Mouse (Mus musculus) liver, adult 2 months (tissue): ENCODE measurements around the gene Gm20481. TPM values are rescaled to one million over a fixed set of nuclear protein-coding genes. Genes with fewer than 3 reads are reported as not detected.
A peak's percentile ranks its signal among the peaks of the same experiment; 100 is the strongest.
"Not testable (repeated sequence)": the region's sequence is repeated elsewhere in the genome, so short reads cannot be mapped to it uniquely, and the experiment has no call there.

Experiments used
- DNase-seq: peaks from one replicate; pipeline ENCODE4 v3.0.0-alpha.2; 2011; ENCODE audit warnings: low read depth, low spot score; ENCODE audit errors: extremely low read depth
- H3K27ac ChIP-seq: fragments of 200-500 bp; replicated peaks from 2 replicates; pipeline ENCODE4 v1.5.1; 2012; ENCODE audit warnings: low read depth, mild to moderate bottlenecking, control low read depth, inconsistent platforms, low read length; ENCODE audit not compliant: insufficient read depth
- H3K27me3 ChIP-seq: fragments of 200-500 bp; 2 replicates; pipeline ENCODE4 v1.6.1; 2012; ENCODE audit warnings: mild to moderate bottlenecking, moderate library complexity, low read length, inconsistent platforms; ENCODE audit not compliant: control insufficient read depth, insufficient read depth
- H3K36me3 ChIP-seq: fragments of 200-500 bp; 2 replicates; pipeline ENCODE4 v1.6.1; 2012; ENCODE audit warnings: low read length, inconsistent platforms; ENCODE audit not compliant: control insufficient read depth, insufficient read depth
- H3K4me1 ChIP-seq: fragments of 200-500 bp; 2 replicates; pipeline ENCODE4 v1.6.1; 2011; ENCODE audit warnings: low read length; ENCODE audit not compliant: control insufficient read depth, insufficient read depth
- H3K4me3 ChIP-seq: fragments of 200-500 bp; 2 replicates; pipeline ENCODE4 v1.5.1; 2011; ENCODE audit warnings: low read depth, mild to moderate bottlenecking, control low read depth, low read length, moderate library complexity; ENCODE audit not compliant: insufficient read depth
- H3K79me2 ChIP-seq: fragments of 200-500 bp; 2 replicates; pipeline ENCODE4 v1.6.1; 2012; ENCODE audit warnings: inconsistent platforms, mild to moderate bottlenecking, low read length, moderate library complexity; ENCODE audit not compliant: control insufficient read depth, insufficient read depth
- H3K9ac ChIP-seq: fragments of 200-500 bp; 2 replicates; pipeline ENCODE4 v1.6.1; 2012; ENCODE audit warnings: low read depth, mild to moderate bottlenecking, control low read depth, inconsistent platforms, low read length
- CTCF ChIP-seq: fragments of 200-500 bp; IDR thresholded peaks from 2 replicates; pipeline ENCODE4 v1.5.1; 2011; ENCODE audit warnings: low read depth, low read length, control low read depth
- POLR2A ChIP-seq: fragments of 200-500 bp; IDR thresholded peaks from 2 replicates; pipeline ENCODE4 v1.6.1; 2011; ENCODE audit warnings: low read length, control low read depth; ENCODE audit not compliant: insufficient read depth; ENCODE audit errors: extremely low read depth
- WGBS: fragments of 180-500 bp; shearing (Covaris S2); methylation state at CpG from one replicate; pipeline ENCODE4 v1.1.7; 2018; 5-methylcytosine and 5-hydroxymethylcytosine counted together
- polyA plus RNA-seq: library from polyadenylated mRNA; depleted of rRNA; stranded (reverse); fragments of >200 nt; gene quantifications from 2 replicates; pipeline ENCODE4 v1.2.3, GENCODE M21; 2012
- total RNA-seq: library from RNA; depleted of rRNA; stranded (reverse); fragments of >200 nt; gene quantifications from 2 replicates; pipeline ENCODE4 v1.2.3, GENCODE M21; 2014

Gene Gm20481
- total and polyA plus RNA-seq, 2 experiments = not detected

DNA sequence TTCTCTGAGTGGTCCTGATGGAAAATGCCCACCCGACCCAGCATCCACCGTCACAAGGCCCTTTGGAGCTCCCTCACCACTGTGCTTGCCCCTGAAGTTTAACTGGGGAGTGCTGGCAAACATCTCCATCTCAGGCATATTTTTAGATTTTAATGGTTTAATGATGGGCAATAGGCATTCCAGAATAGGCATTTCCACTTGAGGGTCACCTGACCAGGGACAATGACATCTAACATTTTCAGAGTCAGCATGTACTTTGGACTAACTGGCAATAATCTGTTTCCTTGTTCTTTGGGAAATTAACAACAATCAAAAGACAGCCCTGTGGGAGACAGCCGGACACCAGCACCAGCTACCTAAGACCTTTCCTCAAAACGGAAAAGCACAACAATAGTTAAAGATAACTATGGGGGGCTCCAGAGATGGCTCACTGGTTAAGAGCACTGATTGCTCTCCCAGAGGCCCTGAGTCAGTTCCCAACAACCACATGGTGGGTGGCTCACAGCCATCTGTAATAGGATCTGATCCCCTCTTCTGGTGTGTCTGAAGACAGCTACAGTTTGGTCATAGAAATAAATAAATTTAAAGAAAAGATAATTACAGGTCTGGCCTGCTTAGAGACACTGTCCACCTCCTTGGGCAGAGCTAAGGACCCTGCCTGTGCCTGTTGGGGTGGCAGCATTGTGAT, 26.4 kb upstream of the Gm20481 start:
- no peak overlapping the region for H3K4me3 ChIP-seq
- no peak for TF ChIP-seq POLR2A
- no peak for TF ChIP-seq CTCF
- 73% methylated on average over 4 of the region's 4 CpGs for WGBS
- no peaks in the 10 kb centered on the region for H3K36me3 ChIP-seq
- no peaks in the 10 kb centered on the region for H3K79me2 ChIP-seq
- H3K9ac ChIP-seq = no peak overlapping the region
- no peak overlapping the region for H3K27ac ChIP-seq
- H3K4me1 ChIP-seq = peaks cover 3% of the 10 kb centered on the region; the same call in 1 of the 2 replicates
- no peaks in the 10 kb centered on the region for H3K27me3 ChIP-seq
- peak; percentile 79 for DNase-seq

- Histone ChIP-seq H3K27ac (no peak overlapping the region), H3K4me3 (no peak overlapping the region), H3K9ac (no peak overlapping the region), H3K36me3 (0 out of 2 replicates have a peak, but pooled peaks cover under 1% of the 10 kb centered on the region), H3K27me3 (no peaks in the 10 kb centered on the region), H3K4me1 (peaks cover 3% of the 10 kb centered on the region; the same call in 1 of the 2 replicates), H3K79me2 (no peaks in the 10 kb centered on the region)
- DNase-seq = no peak
- TF ChIP-seq CTCF (no peak), POLR2A (no peak)
Measured at GRCm38 (mm10) chr17:34944362-34944761, 25.4 kb upstream of the Gm20481 start.

DNA sequence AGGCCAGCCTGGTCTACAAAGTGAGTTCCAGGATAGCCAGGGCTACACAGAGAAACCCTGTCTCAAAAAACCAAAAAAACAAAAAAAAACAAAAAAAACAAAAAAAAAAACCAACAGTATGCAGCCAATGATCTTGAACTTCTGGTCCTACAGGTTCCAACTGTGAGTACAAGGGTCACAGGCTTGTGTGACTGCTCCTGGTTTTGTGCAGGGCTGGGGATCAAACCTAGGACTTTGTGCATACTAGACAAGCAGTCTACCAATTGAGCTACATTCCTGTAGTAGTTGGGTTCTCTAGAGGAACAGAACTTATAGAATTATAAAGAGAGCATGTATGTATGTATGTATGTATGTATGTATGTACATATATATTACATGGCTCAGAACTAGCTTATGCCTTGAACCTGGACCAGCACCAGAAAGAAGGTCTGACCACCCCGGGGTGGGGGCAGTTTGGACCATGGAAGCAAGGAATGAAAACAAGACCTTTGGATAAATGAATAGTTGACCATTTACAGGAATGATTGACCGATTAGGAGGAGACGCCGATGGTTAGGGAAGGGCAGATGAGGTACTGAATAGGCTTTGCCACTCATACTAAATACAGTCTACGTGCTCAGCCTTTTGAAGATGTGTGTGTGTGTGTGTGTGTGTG, 23.1 kb upstream of the Gm20481 start:
- Histone ChIP-seq H3K9ac (no peak overlapping the region), H3K27ac (no peak overlapping the region), H3K36me3 (peaks cover 7% of the 10 kb centered on the region; the same call in 1 of the 2 replicates), H3K27me3 (no peaks in the 10 kb centered on the region), H3K4me1 (peaks cover 9% of the 10 kb centered on the region), H3K4me3 (no peak overlapping the region), H3K79me2 (no peaks in the 10 kb centered on the region)
- 28% methylated on average over 5 of the region's 5 CpGs for WGBS
- TF ChIP-seq CTCF (no peak), POLR2A (no peak)
- DNase-seq = peak; percentile 79

- peak; percentile 53 for DNase-seq
- Histone ChIP-seq H3K27ac (no peak overlapping the region), H3K79me2 (peaks cover 5% of the 10 kb centered on the region; the same call in 1 of the 2 replicates), H3K9ac (no peak overlapping the region), H3K4me1 (peaks cover 9% of the 10 kb centered on the region), H3K27me3 (no peaks in the 10 kb centered on the region), H3K4me3 (no peak overlapping the region), H3K36me3 (peaks cover 7% of the 10 kb centered on the region; the same call in 1 of the 2 replicates)
- WGBS = 21% methylated on average over 8 of the region's 8 CpGs
- TF ChIP-seq CTCF (peak; percentile 58; the same call in 1 of the 2 replicates), POLR2A (no peak)
Measured at GRCm38 (mm10) chr17:34947606-34948005, 22.1 kb upstream of the Gm20481 start.

- not testable (repeated sequence) for H3K27me3 ChIP-seq, H3K9ac ChIP-seq, H3K27ac ChIP-seq, H3K4me3 ChIP-seq, DNase-seq, H3K36me3 ChIP-seq, H3K4me1 ChIP-seq, H3K79me2 ChIP-seq
- 50% methylated on average over 9 of the region's 9 CpGs for WGBS
Measured at GRCm38 (mm10) chr17:34948721-34949552, 20.8 kb upstream of the Gm20481 start.
